Mouse (Mus musculus) midbrain, embryonic 10.5 days (tissue): ENCODE measurements at regions not wholly inside any gene's neighbourhood (a gene's known extent, or its start where the extent isn't known, plus 50 kb on each side); places are given as distances from the start of the nearest gene placed in this dataset.

ENCODE experiments used
- DNase-seq: peaks from one replicate; pipeline ENCODE4 v3.0.0-alpha.2; 2017; ENCODE audit warnings: low spot score
- H3K27ac ChIP-seq: fragments of 300-500 bp; sonication (generic); replicated peaks from 2 replicates; pipeline ENCODE4 v1.5.1; 2016; ENCODE audit warnings: mild to moderate bottlenecking
- H3K27me3 ChIP-seq: fragments of 300-500 bp; sonication (generic); 2 replicates; pipeline ENCODE4 v1.6.1; 2016; ENCODE audit warnings: low read depth, mild to moderate bottlenecking; ENCODE audit not compliant: poor library complexity, severe bottlenecking
- H3K36me3 ChIP-seq: fragments of 300-500 bp; sonication (generic); 2 replicates; pipeline ENCODE4 v1.6.1; 2016; ENCODE audit warnings: mild to moderate bottlenecking, moderate library complexity
- H3K4me1 ChIP-seq: fragments of 300-500 bp; sonication (generic); 2 replicates; pipeline ENCODE4 v1.6.1; 2016
- H3K4me3 ChIP-seq: fragments of 300-500 bp; sonication (generic); 2 replicates; pipeline ENCODE4 v1.5.1; 2016; ENCODE audit warnings: mild to moderate bottlenecking, moderate library complexity
- H3K9me3 ChIP-seq: fragments of 300-500 bp; sonication (generic); replicated peaks from 2 replicates; pipeline ENCODE4 v1.6.1; 2016; ENCODE audit warnings: mild to moderate bottlenecking
- WGBS: fragments of 180-500 bp; shearing (Covaris S2); methylation state at CpG from one replicate; pipeline ENCODE4 v1.1.7; 2016; 5-methylcytosine and 5-hydroxymethylcytosine counted together

GRCm38 (mm10) chr6:121560852-121561251 is 74.3 kb upstream of the A2m start:
- 9% methylated on average over 3 of the region's 3 CpGs for WGBS

GRCm38 (mm10) chr6:121560393-121560793 is 74.8 kb upstream of the A2m start:
- Histone ChIP-seq H3K4me1 (no peaks in the 10 kb centered on the region), H3K27me3 (no peaks in the 10 kb centered on the region), H3K9me3 (no peaks in the 10 kb centered on the region), H3K4me3 (no peak overlapping the region), H3K27ac (no peak overlapping the region), H3K36me3 (no peaks in the 10 kb centered on the region)
- DNase-seq: no peak
- 7% methylated on average over 1 of the region's 1 CpGs for WGBS

More at GRCm38 (mm10) chr6:121560852-121561251, 74.3 kb upstream of the A2m start:
- Histone ChIP-seq H3K4me1 (no peaks in the 10 kb centered on the region), H3K4me3 (no peak overlapping the region), H3K9me3 (no peaks in the 10 kb centered on the region), H3K27ac (no peak overlapping the region), H3K27me3 (no peaks in the 10 kb centered on the region), H3K36me3 (no peaks in the 10 kb centered on the region)
- DNase-seq: peak; percentile 49

- H3K27ac ChIP-seq: no peak overlapping the region
- no peaks in the 10 kb centered on the region for H3K36me3 ChIP-seq
- H3K4me3 ChIP-seq: no peak overlapping the region
- H3K9me3 ChIP-seq: no peaks in the 10 kb centered on the region
- 7% methylated on average over 3 of the region's 3 CpGs for WGBS
- DNase-seq: peak; percentile 49
- H3K27me3 ChIP-seq: no peaks in the 10 kb centered on the region
- H3K4me1 ChIP-seq: no peaks in the 10 kb centered on the region
These were observed 78.7 kb upstream of the A2m start for GRCm38 (mm10) chr6:121556481-121556880.

- Histone ChIP-seq H3K9me3 (no peaks in the 10 kb centered on the region), H3K36me3 (no peaks in the 10 kb centered on the region), H3K27me3 (no peaks in the 10 kb centered on the region), H3K27ac (no peak overlapping the region), H3K4me3 (no peak overlapping the region), H3K4me1 (no peaks in the 10 kb centered on the region)
- 85% methylated on average over 2 of the region's 2 CpGs for WGBS
- DNase-seq: no peak
These were observed 80.1 kb upstream of the Iqsec3 start for GRCm38 (mm10) chr6:121553501-121554132.

GRCm38 (mm10) chr6:121533521-121533920 is 60.0 kb upstream of the Iqsec3 start:
- WGBS: 77% methylated on average over 7 of the region's 7 CpGs
- Histone ChIP-seq H3K36me3 (no peaks in the 10 kb centered on the region), H3K9me3 (no peaks in the 10 kb centered on the region), H3K4me3 (no peak overlapping the region), H3K27me3 (no peaks in the 10 kb centered on the region), H3K4me1 (no peaks in the 10 kb centered on the region), H3K27ac (no peak overlapping the region)
- DNase-seq: no peak

GRCm38 (mm10) chr6:121532926-121533325 is 59.4 kb upstream of the Iqsec3 start:
- Histone ChIP-seq H3K4me1 (no peaks in the 10 kb centered on the region), H3K27me3 (no peaks in the 10 kb centered on the region), H3K36me3 (no peaks in the 10 kb centered on the region), H3K27ac (no peak overlapping the region), H3K4me3 (no peak overlapping the region), H3K9me3 (no peaks in the 10 kb centered on the region)
- 11% methylated on average over 3 of the region's 3 CpGs for WGBS
- peak; percentile 74 for DNase-seq

GRCm38 (mm10) chr6:121531825-121532389 is 58.4 kb upstream of the Iqsec3 start:
- Histone ChIP-seq H3K27ac (no peak overlapping the region), H3K27me3 (0 out of 2 replicates have a peak, but pooled peaks cover 5% of the 10 kb centered on the region), H3K4me3 (no peak overlapping the region), H3K9me3 (no peaks in the 10 kb centered on the region; the same call in 1 of the 2 replicates), H3K4me1 (no peaks in the 10 kb centered on the region), H3K36me3 (no peaks in the 10 kb centered on the region)
- 68% methylated on average over 13 of the region's 13 CpGs for WGBS
- no peak for DNase-seq

GRCm38 (mm10) chr6:121527281-121527680 is 53.8 kb upstream of the Iqsec3 start:
- Histone ChIP-seq H3K4me1 (peaks cover 14% of the 10 kb centered on the region), H3K27ac (no peak overlapping the region), H3K9me3 (no peaks in the 10 kb centered on the region; the same call in 1 of the 2 replicates), H3K36me3 (no peaks in the 10 kb centered on the region), H3K27me3 (peaks cover 12% of the 10 kb centered on the region; the same call in 1 of the 2 replicates), H3K4me3 (no peak overlapping the region)
- no peak for DNase-seq
- 93% methylated on average over 4 of the region's 4 CpGs for WGBS

GRCm38 (mm10) chr6:121526121-121526520 is 52.6 kb upstream of the Iqsec3 start:
- Histone ChIP-seq H3K4me1 (peaks cover 14% of the 10 kb centered on the region), H3K9me3 (no peaks in the 10 kb centered on the region; the same call in 1 of the 2 replicates), H3K4me3 (no peak overlapping the region), H3K27me3 (peaks cover 12% of the 10 kb centered on the region; the same call in 1 of the 2 replicates), H3K27ac (no peak overlapping the region), H3K36me3 (no peaks in the 10 kb centered on the region)
- no peak for DNase-seq
- WGBS: 80% methylated on average over 2 of the region's 2 CpGs

GRCm38 (mm10) chr6:121524613-121524970 is 51.1 kb upstream of the Iqsec3 start:
- Histone ChIP-seq H3K27ac (no peak overlapping the region), H3K4me3 (no peak overlapping the region)
- 34% methylated on average over 3 of the region's 3 CpGs for WGBS

GRCm38 (mm10) chr6:121523882-121524612 is 50.6 kb upstream of the Iqsec3 start:
- H3K4me1 ChIP-seq: peaks cover 14% of the 10 kb centered on the region
- H3K27ac ChIP-seq: no peak overlapping the region
- H3K9me3 ChIP-seq: no peaks in the 10 kb centered on the region; the same call in 1 of the 2 replicates
- no peaks in the 10 kb centered on the region for H3K36me3 ChIP-seq
- peaks cover 12% of the 10 kb centered on the region; the same call in 1 of the 2 replicates for H3K27me3 ChIP-seq
- H3K4me3 ChIP-seq: no peak overlapping the region
- WGBS: 85% methylated on average over 11 of the region's 11 CpGs
- no peak for DNase-seq

More at GRCm38 (mm10) chr6:121524613-121524970, 51.1 kb upstream of the Iqsec3 start:
- no peak for DNase-seq
- H3K36me3 ChIP-seq: no peaks in the 10 kb centered on the region
- H3K4me1 ChIP-seq: peaks cover 14% of the 10 kb centered on the region
- H3K9me3 ChIP-seq: no peaks in the 10 kb centered on the region; the same call in 1 of the 2 replicates
- peaks cover 12% of the 10 kb centered on the region; the same call in 1 of the 2 replicates for H3K27me3 ChIP-seq
